Mouse (Mus musculus) heart, embryonic 12.5 days (tissue): ENCODE measurements at regions not wholly inside any gene's neighbourhood (a gene's known extent, or its start where the extent isn't known, plus 50 kb on each side); places are given as distances from the start of the nearest gene placed in this dataset.

Experiments used
- ATAC-seq: fragments of 200-750 bp; cut with Nextera tagmentation; 2 replicates; pipeline ENCODE4 v1.8.0; 2017; ENCODE audit warnings: moderate TSS enrichment, moderate library complexity; ENCODE audit not compliant: insufficient number of reproducible peaks, low FRiP score
- H3K27ac ChIP-seq: fragments of 300-500 bp; sonication (generic); 2 replicates; pipeline ENCODE4 v1.5.1; 2016; ENCODE audit warnings: mild to moderate bottlenecking, moderate library complexity; ENCODE audit not compliant: poor library complexity, severe bottlenecking
- H3K27me3 ChIP-seq: fragments of 300-500 bp; sonication (generic); replicated peaks from 2 replicates; pipeline ENCODE4 v1.6.1; 2016; ENCODE audit warnings: mild to moderate bottlenecking, moderate library complexity
- H3K36me3 ChIP-seq: fragments of 300-500 bp; sonication (generic); 2 replicates; pipeline ENCODE4 v1.6.1; 2016; ENCODE audit warnings: mild to moderate bottlenecking, moderate library complexity
- H3K4me1 ChIP-seq: fragments of 300-500 bp; sonication (generic); replicated peaks from 2 replicates; pipeline ENCODE4 v1.6.1; 2016; ENCODE audit warnings: mild to moderate bottlenecking
- H3K4me2 ChIP-seq: fragments of 300-500 bp; sonication (generic); 2 replicates; pipeline ENCODE4 v1.6.1; 2016; ENCODE audit warnings: mild to moderate bottlenecking, moderate library complexity
- H3K4me3 ChIP-seq: fragments of 300-500 bp; sonication (generic); 2 replicates; pipeline ENCODE4 v1.5.1; 2016; ENCODE audit warnings: mild to moderate bottlenecking
- H3K9ac ChIP-seq: fragments of 300-500 bp; sonication (generic); 2 replicates; pipeline ENCODE4 v1.6.1; 2016; ENCODE audit warnings: mild to moderate bottlenecking, moderate library complexity
- H3K9me3 ChIP-seq: fragments of 300-500 bp; sonication (generic); replicated peaks from 2 replicates; pipeline ENCODE4 v1.6.1; 2016; ENCODE audit warnings: mild to moderate bottlenecking, moderate library complexity
- WGBS: fragments of 180-500 bp; shearing (Covaris S2); methylation state at CpG from one replicate; pipeline ENCODE4 v1.1.7; 2016; 5-methylcytosine and 5-hydroxymethylcytosine counted together

DNA sequence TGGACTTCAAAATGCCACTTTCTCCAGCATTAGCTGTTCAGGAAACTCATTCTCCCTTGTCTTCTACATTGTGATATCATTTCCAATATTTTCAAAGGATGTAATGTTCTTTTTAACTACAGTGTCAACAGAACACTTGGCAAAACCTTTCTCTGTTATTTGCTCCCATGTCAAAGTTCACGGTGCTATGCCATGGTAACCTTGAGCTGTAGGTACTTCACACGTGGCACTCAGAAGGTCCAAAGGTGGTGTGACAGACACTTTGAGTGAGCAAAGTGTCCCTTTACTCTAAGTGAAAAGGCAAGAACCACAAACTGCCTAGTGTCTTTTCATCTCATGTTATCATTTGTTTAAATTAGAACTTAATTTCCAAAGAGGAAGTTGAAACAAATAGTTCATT lies 53.3 kb upstream of the Tram2 start:
- no peak overlapping the region for H3K9ac ChIP-seq
- no peak overlapping the region for H3K4me3 ChIP-seq
- H3K4me1 ChIP-seq: no peaks in the 10 kb centered on the region
- H3K27ac ChIP-seq: no peak overlapping the region
- WGBS: 67% methylated on average over 2 of the region's 2 CpGs
- H3K36me3 ChIP-seq: no peaks in the 10 kb centered on the region
- H3K9me3 ChIP-seq: peaks cover 4% of the 10 kb centered on the region; the same call in 1 of the 2 replicates
- ATAC-seq: no peak
- no peak overlapping the region for H3K4me2 ChIP-seq
- no peaks in the 10 kb centered on the region for H3K27me3 ChIP-seq

DNA sequence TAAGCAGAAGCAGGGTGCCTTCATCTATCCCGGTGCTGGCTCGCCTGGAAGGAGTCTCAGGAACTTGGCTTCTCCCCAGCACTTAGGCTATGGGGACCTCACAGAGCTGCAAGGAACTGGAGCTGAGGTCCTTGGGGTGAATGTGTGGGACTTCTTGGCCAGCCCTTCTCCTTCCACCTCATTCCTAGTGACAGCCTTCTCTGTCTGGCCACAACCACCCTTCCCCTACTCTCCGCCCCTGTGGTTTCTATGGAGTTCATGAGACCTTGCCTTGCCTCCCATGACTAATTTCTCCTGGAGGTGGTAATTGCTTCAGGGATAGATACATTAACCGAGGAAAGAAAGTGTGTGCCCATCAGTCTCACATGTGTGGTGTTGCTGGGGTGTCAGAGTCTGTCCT lies 67.9 kb upstream of the Tram2 start:
- no peak overlapping the region for H3K4me2 ChIP-seq
- no peaks in the 10 kb centered on the region for H3K9me3 ChIP-seq
- peaks cover 8% of the 10 kb centered on the region for H3K4me1 ChIP-seq
- no peak overlapping the region for H3K27ac ChIP-seq
- ATAC-seq: no peak
- no peak overlapping the region for H3K4me3 ChIP-seq
- no peak overlapping the region for H3K9ac ChIP-seq
- WGBS: 66% methylated on average over 4 of the region's 4 CpGs
- H3K36me3 ChIP-seq: no peaks in the 10 kb centered on the region
- no peaks in the 10 kb centered on the region for H3K27me3 ChIP-seq

DNA sequence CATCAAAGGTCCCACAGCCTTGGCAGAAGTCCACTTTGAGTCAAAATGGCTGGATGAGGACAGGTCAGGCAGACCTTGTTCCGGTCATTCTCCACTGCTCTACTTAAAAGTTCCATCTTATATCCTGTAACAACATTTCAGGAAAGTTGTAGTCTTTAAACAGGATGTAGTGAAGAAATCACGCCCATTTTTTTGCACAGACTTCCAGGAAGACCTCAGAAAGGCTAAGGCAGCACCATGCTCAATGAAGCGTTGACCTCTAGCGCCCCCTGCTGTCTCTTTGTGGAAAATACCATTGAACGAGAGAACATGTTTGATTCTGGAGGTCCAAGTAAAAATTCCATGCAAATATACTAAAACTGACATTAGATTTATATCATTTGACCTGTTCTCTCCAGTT lies 56.6 kb upstream of the Tmem14a start:
- Histone ChIP-seq H3K4me1 (peaks cover 5% of the 10 kb centered on the region), H3K36me3 (no peaks in the 10 kb centered on the region), H3K4me2 (no peak overlapping the region), H3K9me3 (no peaks in the 10 kb centered on the region), H3K27me3 (peaks cover 11% of the 10 kb centered on the region; the same call in 1 of the 2 replicates), H3K9ac (no peak overlapping the region), H3K27ac (no peak overlapping the region), H3K4me3 (no peak overlapping the region)
- peak; percentile 25; the same call in 1 of the 2 replicates for ATAC-seq
- WGBS: 16% methylated on average over 5 of the region's 5 CpGs

DNA sequence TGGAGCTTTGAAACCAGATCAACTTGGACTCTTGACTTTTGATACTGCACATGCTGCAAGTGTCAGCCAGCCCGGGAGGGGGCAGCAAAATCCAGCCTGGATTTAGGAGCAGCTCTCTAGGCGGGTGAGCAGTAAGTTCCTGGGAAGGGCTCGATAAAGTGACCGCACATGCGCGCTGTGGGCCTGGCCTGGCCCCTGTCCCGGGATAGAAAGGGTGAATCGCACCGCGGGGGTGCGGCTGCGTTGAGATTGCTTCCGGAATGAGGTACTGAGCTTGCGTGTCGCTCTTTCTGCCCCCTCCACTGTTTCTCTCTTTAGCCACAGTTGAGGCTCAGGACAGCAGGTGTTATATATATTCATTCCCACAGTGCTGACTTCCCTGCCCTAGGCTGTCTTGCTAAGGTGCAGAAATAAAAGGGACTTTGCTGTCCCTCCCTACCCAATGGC lies 52.1 kb upstream of the Tmem14a start:
- Histone ChIP-seq H3K27me3 (peaks cover 8% of the 10 kb centered on the region; the same call in 1 of the 2 replicates), H3K27ac (no peak overlapping the region), H3K4me1 (peaks cover 9% of the 10 kb centered on the region), H3K4me3 (peak overlapping the region; percentile 45), H3K4me2 (peak overlapping the region; percentile 73), H3K9ac (peak overlapping the region; percentile 32; the same call in 1 of the 2 replicates), H3K36me3 (no peaks in the 10 kb centered on the region), H3K9me3 (no peaks in the 10 kb centered on the region)
- peak; percentile 91 for ATAC-seq
- WGBS: under 1% methylated on average over 15 of the region's 15 CpGs

DNA sequence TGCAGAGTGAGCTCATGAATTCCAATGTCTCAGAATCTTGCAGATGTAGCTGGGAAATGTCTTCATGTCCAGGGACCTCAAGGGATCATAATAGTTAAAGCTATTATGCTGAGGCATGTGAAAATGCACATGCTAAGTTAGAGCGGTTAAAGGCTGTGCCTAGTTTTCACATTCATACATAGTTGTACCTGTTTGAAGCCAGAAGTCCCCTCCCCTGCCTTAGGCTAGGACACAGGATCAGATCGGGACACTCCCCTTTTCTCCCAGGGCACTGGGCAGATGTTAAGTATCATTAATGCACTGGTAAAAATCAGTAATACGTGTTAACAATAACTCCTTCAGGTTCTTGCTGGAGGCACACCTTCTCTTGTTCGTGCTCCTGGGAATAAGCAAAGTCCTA lies 51.6 kb upstream of the Tmem14a start:
- H3K9ac ChIP-seq: peak overlapping the region; percentile 32; the same call in 1 of the 2 replicates
- no peaks in the 10 kb centered on the region for H3K36me3 ChIP-seq
- H3K4me1 ChIP-seq: peaks cover 9% of the 10 kb centered on the region
- peaks cover 8% of the 10 kb centered on the region; the same call in 1 of the 2 replicates for H3K27me3 ChIP-seq
- peak overlapping the region; percentile 73 for H3K4me2 ChIP-seq
- ATAC-seq: peak; percentile 53
- no peaks in the 10 kb centered on the region for H3K9me3 ChIP-seq
- WGBS: 70% methylated on average over 4 of the region's 4 CpGs
- H3K27ac ChIP-seq: no peak overlapping the region
- peak overlapping the region; percentile 45 for H3K4me3 ChIP-seq
